Mouse (Mus musculus) lung, adult 2 months (tissue): Measurements from ENCODE around the gene E030030I06Rik.
"Not testable (repeated sequence)": the region's sequence is repeated elsewhere in the genome, so short reads cannot be mapped to it uniquely, and the experiment has no call there.

ENCODE experiments used
- CTCF ChIP-seq: fragments of 200-500 bp; IDR thresholded peaks from 2 replicates; pipeline ENCODE4 v1.5.1; 2011; ENCODE audit warnings: mild to moderate bottlenecking, low read length, control low read depth; ENCODE audit not compliant: insufficient read depth
- POLR2A ChIP-seq: fragments of 200-500 bp; IDR thresholded peaks from 2 replicates; pipeline ENCODE4 v1.6.1; 2011; ENCODE audit warnings: low read depth, mild to moderate bottlenecking, control low read depth, low read length, borderline replicate concordance; ENCODE audit errors: extremely low read depth

DNA sequence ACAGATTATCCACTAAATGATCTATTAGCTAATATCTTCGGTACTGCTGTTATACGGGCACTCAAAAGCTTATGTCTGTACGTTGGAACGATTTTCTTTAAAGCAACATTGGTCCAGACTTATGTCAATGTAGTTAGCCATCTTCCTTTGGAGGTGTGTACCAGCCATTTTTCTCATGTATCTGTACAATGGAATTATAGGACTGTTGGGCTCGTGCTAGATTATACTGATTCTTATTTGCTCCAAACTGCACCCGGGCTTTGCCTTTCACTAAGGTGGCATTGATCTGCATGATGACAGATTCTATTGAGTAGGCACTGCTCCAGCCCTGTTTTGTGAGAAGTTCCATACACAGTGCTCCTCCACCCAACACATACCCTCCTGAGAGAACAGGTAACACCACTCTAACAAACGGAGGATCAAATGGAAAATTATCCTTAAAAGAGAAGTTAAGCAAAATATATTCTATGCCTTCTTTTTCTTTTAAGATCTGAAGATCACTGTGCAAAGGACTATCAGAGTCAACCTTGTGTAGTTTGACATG, 4.1 kb upstream of the E030030I06Rik start:
- not testable (repeated sequence) for TF ChIP-seq CTCF, POLR2A
